Mouse (Mus musculus) heart, embryonic 14.5 days (tissue): ENCODE measurements around the gene Retreg1. TPM values are rescaled to one million over a fixed set of nuclear protein-coding genes. Genes with fewer than 3 reads are reported as not detected.
A peak's percentile ranks its signal among the peaks of the same experiment; 100 is the strongest.
"Not testable (repeated sequence)": the region's sequence is repeated elsewhere in the genome, so short reads cannot be mapped to it uniquely, and the experiment has no call there.

Experiments used
- ATAC-seq: fragments of 200-750 bp; cut with Nextera tagmentation; 2 replicates; pipeline ENCODE4 v1.8.0; 2017; ENCODE audit warnings: low read depth, moderate TSS enrichment; ENCODE audit not compliant: insufficient number of reproducible peaks, insufficient read depth, low FRiP score
- H3K27ac ChIP-seq, 2 experiments: fragments of 200-500 bp in 1 of 2; fragments of 300-500 bp in 1 of 2; sonication (generic) in 1 of 2; replicated peaks in 1 of 2; 2 replicates each; pipeline ENCODE4 v1.5.1; 2012 to 2014; ENCODE audit warnings: low read depth in 2 of 2, low read length in 2 of 2, control low read depth in 1 of 2, mild to moderate bottlenecking in 1 of 2, mixed read lengths in 1 of 2; ENCODE audit not compliant: control insufficient read depth in 1 of 2, insufficient read depth in 1 of 2
- H3K27me3 ChIP-seq: fragments of 300-500 bp; sonication (generic); 2 replicates; pipeline ENCODE4 v1.6.1; 2014; ENCODE audit warnings: mild to moderate bottlenecking, low read length, control low read depth; ENCODE audit not compliant: control insufficient read depth, insufficient read depth
- H3K36me3 ChIP-seq: fragments of 300-500 bp; sonication (generic); 2 replicates; pipeline ENCODE4 v1.6.1; 2014; ENCODE audit warnings: mild to moderate bottlenecking, control low read depth, low read length, mixed read lengths; ENCODE audit not compliant: control insufficient read depth, insufficient read depth
- H3K4me1 ChIP-seq, 2 experiments: fragments of 200-500 bp in 1 of 2; fragments of 300-500 bp in 1 of 2; sonication (generic) in 1 of 2; 2 replicates each; pipeline ENCODE4 v1.6.1; 2012 to 2014; ENCODE audit warnings: low read length in 2 of 2, control low read depth in 1 of 2, mixed read lengths in 1 of 2; ENCODE audit not compliant: control insufficient read depth in 2 of 2, insufficient read depth in 2 of 2
- H3K4me2 ChIP-seq: fragments of 300-500 bp; sonication (generic); 2 replicates; pipeline ENCODE4 v1.6.1; 2014; ENCODE audit warnings: mild to moderate bottlenecking, low read length
- H3K4me3 ChIP-seq, 2 experiments: fragments of 200-500 bp in 1 of 2; fragments of 300-500 bp in 1 of 2; sonication (generic) in 1 of 2; 2 replicates each; pipeline ENCODE4 v1.5.1; 2012 to 2014; ENCODE audit warnings: low read length in 2 of 2, mild to moderate bottlenecking in 2 of 2, control low read depth in 1 of 2, low read depth in 1 of 2, moderate library complexity in 1 of 2; ENCODE audit not compliant: control insufficient read depth in 1 of 2, insufficient read depth in 1 of 2
- H3K9ac ChIP-seq: fragments of 300-500 bp; sonication (generic); 2 replicates; pipeline ENCODE4 v1.6.1; 2014; ENCODE audit warnings: mild to moderate bottlenecking, low read length
- H3K9me3 ChIP-seq: fragments of 300-500 bp; sonication (generic); 2 replicates; pipeline ENCODE4 v1.6.1; 2016; ENCODE audit warnings: low read length, control low read depth; ENCODE audit not compliant: control insufficient read depth
- WGBS: fragments of 180-500 bp; shearing (Covaris S2); extraction: QIAGEN DNeasy Blood & Tissue Kit; methylation state at CpG from one replicate; pipeline ENCODE4 v1.1.7; 2014; 5-methylcytosine and 5-hydroxymethylcytosine counted together
- polyA plus RNA-seq: library from polyadenylated mRNA; unstranded; fragments of >200 nt; fragmentation: Nextera tagmentation; extraction: Ambion mirVana; gene quantifications from 2 replicates; pipeline ENCODE4 v1.2.1, GENCODE M21; 2014

The Retreg1 gene
- polyA plus RNA-seq, 1 experiment from 2014 or later: 76.8 TPM

DNA sequence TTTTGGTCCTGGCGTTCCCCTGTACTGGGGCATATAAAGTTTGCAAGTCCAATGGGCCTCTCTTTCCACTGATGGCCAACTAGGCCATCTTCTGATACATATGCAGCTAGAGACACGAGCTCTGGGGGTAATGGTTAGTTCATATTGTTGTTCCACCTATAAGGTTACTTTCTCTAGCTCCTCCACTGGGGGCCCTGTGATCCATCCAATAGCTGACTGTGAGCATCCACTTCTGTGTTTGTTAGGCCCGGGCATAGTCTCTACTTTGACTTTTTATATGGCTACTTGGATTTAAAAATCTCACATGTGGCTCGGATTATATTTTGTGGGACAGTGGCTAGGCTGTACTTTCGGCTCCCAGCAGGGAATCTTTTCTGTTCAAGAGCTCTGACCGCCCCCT is 140.6 kb downstream of the Retreg1 start:
- Histone ChIP-seq H3K4me3 (peak overlapping the region; percentile 86 to 88), H3K4me1 (peaks cover 2 to 14% of the 10 kb centered on the region in 2 experiments; a peak in 2 of 4 replicates), H3K27ac (peak overlapping the region; percentile 60 to 89), H3K9ac (peak overlapping the region; percentile 77), H3K36me3 (peaks cover 26% of the 10 kb centered on the region), H3K4me2 (peak overlapping the region; percentile 94)
- not testable (repeated sequence) for ATAC-seq, H3K9me3 ChIP-seq, H3K27me3 ChIP-seq
- WGBS: 21% methylated on average over 6 of the region's 6 CpGs

DNA sequence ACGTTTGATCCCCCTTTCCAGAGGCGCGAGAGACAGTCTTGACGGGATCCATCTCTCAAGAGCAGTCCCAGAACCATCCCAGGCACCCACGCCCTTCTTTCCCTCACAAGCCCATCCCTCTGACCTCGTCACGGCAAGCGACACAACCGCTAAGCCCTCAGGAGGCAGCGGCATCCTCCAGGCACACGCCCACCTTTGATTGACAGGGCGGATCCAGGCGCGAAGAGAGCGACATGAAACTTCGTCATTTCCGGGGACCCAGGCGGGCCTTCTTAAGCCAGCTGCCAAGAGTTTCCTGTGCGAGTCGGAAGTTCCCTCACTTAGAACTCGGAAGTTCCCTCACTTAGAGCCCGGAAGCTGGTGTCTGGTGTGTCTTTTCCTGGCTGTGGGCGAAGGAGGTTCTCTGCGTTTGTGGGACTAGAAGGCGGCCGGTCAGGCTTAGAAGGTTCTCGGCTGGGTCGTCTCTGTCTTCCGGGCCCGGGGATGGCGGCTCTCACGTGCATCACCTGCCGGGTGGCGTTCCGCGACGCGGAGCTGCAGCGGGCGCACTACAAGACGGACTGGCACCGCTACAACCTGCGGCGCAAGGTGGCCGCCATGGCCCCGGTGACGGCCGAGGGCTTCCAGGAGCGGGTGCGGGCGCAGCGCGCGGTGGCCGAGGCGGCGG is 141.2 kb downstream of the Retreg1 start, which contains the start of gene Zfp622:
TSS of gene Zfp622 (plus strand) at position 300 of the 667 bp plus-strand sequence.
- Histone ChIP-seq H3K36me3 (peaks cover 32% of the 10 kb centered on the region), H3K4me3 (peak within 1 kb of the TSS; percentile 86 to 88), H3K4me2 (peak within 1 kb of the TSS; percentile 94), H3K27ac (peak within 1 kb of the TSS; percentile 65 to 89), H3K27me3 (no peaks in the 10 kb centered on the region), H3K9ac (peak within 1 kb of the TSS; percentile 95), H3K9me3 (no peaks in the 10 kb centered on the region), H3K4me1 (peaks cover 2 to 14% of the 10 kb centered on the region in 2 experiments; a peak in 2 of 4 replicates)
- peak; percentile 95 for ATAC-seq
- under 1% methylated on average over 57 of the region's 57 CpGs for WGBS

DNA sequence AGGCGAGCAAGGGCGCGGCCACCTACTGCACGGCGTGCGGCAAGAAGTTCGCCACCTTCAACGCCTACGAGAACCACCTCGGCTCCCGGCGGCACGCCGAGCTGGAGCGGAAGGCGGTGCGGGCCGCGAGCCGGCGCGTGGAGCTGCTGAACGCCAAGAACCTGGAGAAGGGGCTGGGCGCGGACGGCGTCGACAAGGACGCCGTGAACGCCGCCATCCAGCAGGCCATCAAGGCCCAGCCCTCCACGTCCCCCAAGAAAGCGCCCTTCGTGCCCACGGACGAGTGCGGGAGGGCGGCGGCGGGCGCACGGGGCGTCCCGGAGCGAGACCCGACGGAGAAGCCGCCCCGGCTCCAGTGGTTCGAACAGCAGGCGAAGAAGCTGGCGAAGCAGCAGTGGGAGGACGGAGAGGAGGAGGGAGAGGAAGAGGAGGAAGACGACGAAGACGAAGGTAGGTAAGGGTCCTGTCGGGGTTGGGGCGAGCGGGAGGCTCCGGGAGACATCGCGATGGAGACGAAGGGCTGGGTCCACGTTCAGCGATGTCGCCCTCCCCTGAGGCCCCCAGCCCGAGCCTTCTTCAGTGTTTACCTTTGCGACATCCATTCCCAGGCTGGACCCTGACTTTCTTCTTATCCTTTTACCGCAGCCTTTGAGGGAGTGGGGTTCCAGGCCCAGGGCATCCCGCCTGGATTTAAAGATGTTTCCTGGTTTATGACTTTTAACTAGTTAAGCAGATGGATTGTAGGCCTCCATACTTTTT is 141.9 kb downstream of the Retreg1 start:
- under 1% methylated on average over 65 of the region's 71 CpGs for WGBS
- ATAC-seq: no peak; the same call in 1 of the 2 replicates
- no peaks in the 10 kb centered on the region for H3K27me3 ChIP-seq
- peaks cover 39% of the 10 kb centered on the region for H3K36me3 ChIP-seq
- H3K4me2 ChIP-seq: peak overlapping the region; percentile 94
- H3K9ac ChIP-seq: peak overlapping the region; percentile 95
- H3K9me3 ChIP-seq: no peaks in the 10 kb centered on the region
- peak overlapping the region; percentile 86 to 88 for H3K4me3 ChIP-seq
- H3K27ac ChIP-seq: peak overlapping the region; percentile 65 to 89
- H3K4me1 ChIP-seq: peaks cover 2 to 14% of the 10 kb centered on the region in 2 experiments; a peak in 2 of 4 replicates

DNA sequence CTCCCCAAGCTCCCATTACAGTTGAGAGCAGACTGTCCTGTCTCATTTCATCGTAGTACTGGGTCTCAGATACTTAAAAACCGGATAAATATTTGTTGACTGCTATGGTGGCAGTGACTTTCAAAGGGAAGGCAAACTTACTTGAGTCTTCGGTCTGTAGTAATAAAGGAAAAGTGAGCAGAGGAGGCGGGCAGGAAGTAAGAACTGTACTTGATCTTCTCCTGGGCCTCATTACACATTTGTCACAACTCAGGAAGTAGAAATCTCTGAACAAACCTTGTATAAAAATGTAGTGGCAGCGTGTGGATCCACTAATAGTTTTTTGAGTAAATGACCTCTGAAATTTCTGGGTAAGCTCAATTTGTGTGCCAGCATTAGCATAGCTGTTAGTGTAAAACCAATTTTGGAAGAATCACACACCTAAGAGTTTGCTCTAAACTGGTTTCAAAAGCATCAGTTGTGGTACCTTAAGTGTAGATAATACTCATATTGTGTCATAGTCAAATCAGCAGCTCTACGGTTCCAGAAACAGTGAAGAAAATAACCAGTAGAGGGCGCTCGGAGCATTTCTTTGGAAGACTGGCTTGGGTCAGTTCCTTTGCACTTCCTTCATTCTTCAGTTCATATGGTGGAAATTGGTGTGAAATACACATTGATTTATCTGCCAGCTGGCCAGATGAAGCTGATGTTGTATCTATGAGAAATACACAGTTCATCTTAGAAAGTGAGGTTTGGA is 150.2 kb downstream of the Retreg1 start:
- H3K4me2 ChIP-seq: no peak overlapping the region
- no peaks in the 10 kb centered on the region for H3K9me3 ChIP-seq
- no peak overlapping the region for H3K27ac ChIP-seq
- H3K36me3 ChIP-seq: peaks cover 93% of the 10 kb centered on the region
- no peak overlapping the region for H3K9ac ChIP-seq
- H3K4me3 ChIP-seq: no peak overlapping the region
- ATAC-seq: no peak
- 55% methylated on average over 8 of the region's 8 CpGs for WGBS
- H3K27me3 ChIP-seq: no peaks in the 10 kb centered on the region
- H3K4me1 ChIP-seq: no peaks in the 10 kb centered on the region

DNA sequence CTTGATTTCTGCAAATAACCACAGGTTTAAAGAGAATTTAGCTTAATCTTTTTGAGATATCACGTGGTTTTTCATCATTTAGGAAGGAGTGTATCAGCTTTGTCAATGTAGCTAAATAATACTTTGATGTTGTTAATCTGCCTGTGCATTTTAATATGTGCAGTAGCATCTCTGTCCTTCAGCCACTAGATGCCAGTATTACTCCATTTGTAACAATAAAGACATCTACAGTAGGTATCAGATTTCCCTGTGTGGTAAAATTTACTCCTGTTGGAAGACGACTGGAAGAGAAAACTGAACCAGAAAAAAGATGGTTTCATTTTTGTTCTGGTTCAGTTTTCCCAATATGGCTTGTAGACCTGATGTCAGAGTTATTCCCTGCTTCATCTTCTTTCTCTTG is 152.5 kb downstream of the Retreg1 start:
- 46% methylated on average over 2 of the region's 2 CpGs for WGBS
- H3K36me3 ChIP-seq: peaks cover 77% of the 10 kb centered on the region

DNA sequence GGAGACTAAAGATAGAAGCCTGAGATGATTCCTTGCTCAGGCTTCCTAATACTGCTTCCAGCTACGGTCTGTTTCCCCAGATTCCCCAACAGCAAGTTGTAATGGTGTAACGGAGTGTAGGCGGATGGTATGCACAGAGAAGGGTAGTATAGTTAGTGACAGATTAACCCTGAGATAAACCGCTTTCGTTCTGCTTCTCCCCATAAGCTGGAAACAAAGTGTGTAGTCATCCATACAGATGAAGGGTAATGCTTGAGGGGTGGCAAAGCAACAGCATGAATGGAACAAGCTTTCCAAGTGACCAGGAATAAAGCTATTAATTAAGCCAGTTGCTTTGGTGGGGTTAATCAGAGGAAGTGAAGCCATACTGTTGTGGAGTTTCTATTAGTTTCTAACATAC is 156.6 kb downstream of the Retreg1 start:
- 82% methylated on average over 5 of the region's 5 CpGs for WGBS
- not testable (repeated sequence) for H3K4me3 ChIP-seq

More for the DNA sequence above, 152.5 kb downstream of the Retreg1 start:
- Histone ChIP-seq H3K27me3 (no peaks in the 10 kb centered on the region), H3K27ac (no peak overlapping the region), H3K9ac (no peak overlapping the region), H3K4me2 (no peak overlapping the region), H3K4me1 (no peaks in the 10 kb centered on the region), H3K9me3 (no peaks in the 10 kb centered on the region), H3K4me3 (no peak overlapping the region)
- no peak for ATAC-seq

DNA sequence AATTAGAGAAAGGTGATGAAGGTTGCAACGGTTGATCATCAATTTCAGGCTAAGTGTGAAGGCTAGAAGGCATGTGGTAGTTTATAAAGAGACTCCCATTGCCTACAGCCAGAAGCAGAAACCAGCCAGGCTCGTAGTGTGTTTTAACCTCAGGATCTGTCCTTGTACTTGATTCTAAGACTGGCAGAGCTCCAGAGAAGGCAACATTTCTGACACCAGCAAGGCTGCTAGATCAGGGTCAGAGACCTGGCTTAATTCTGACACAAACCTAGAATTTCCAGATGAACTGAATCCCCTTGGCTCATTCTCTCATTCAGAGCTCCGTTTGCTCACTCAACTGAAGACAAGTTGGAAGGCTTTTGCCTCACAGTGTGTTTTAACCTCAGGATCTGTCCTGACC is 165.6 kb downstream of the Retreg1 start:
- H3K9me3 ChIP-seq: no peaks in the 10 kb centered on the region

More for the DNA sequence above, 156.6 kb downstream of the Retreg1 start:
- not testable (repeated sequence) for H3K27ac ChIP-seq, H3K27me3 ChIP-seq, H3K4me1 ChIP-seq, H3K9ac ChIP-seq, H3K4me2 ChIP-seq, H3K9me3 ChIP-seq, ATAC-seq
- peaks cover 41% of the 10 kb centered on the region for H3K36me3 ChIP-seq

More for the DNA sequence above, 165.6 kb downstream of the Retreg1 start:
- Histone ChIP-seq H3K4me1 (peaks cover 2 to 3% of the 10 kb centered on the region in 2 experiments; a peak in 1 of 4 replicates), H3K4me2 (no peak overlapping the region), H3K9ac (no peak overlapping the region), H3K4me3 (no peak overlapping the region), H3K36me3 (no peaks in the 10 kb centered on the region), H3K27ac (no peak overlapping the region), H3K27me3 (no peaks in the 10 kb centered on the region)
- 66% methylated on average over 3 of the region's 3 CpGs for WGBS
- no peak for ATAC-seq
